Mouse (Mus musculus): ENCODE data around the gene Gsn.

DNA sequence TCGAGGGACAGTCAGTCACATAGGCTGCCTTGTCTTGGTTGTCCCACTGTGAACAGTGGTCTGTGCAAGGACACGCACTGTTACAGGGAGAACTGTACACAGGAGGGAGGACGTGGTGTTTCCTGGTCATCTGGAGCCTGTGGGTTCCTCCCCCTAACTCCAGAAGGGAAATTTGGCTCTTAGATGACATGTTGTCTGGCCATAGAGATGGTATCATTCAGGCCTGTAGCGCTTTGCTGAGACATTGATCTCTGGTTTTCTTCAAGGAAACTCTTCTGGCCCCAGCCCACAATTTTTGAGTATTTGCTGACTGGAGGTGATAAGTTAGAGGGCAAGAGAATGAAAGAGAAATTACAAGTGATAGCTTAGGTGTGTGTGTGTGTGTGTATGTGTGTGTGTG is 2.4 kb downstream of the Gsn start:
- TF ChIP-seq POLR2A (IDR thresholded peaks at IDR 0.05; ENCODE audit: low read depth, low read length) = no peak
- TF ChIP-seq CTCF (IDR thresholded peaks at IDR 0.05; ENCODE audit: extremely low read depth, insufficient read depth, insufficient read length, insufficient replicate concordance) = no peak
